Mouse (Mus musculus): ENCODE measurements around the gene Spata31d1b.
"Not testable (repeated sequence)": the region's sequence is repeated elsewhere in the genome, so short reads cannot be mapped to it uniquely, and the experiment has no call there.

GRCm38 (mm10) chr13:59722089-59722488, 10.0 kb downstream of the Spata31d1b start:
- not testable (repeated sequence) for TF ChIP-seq CTCF, EP300 (IDR thresholded peaks at IDR 0.05; ENCODE audit: low read depth)

Measured in heart, postnatal 0 days (tissue).